Mouse (Mus musculus) thymus, adult 2 months (tissue): ENCODE measurements around the gene 2810004N23Rik.

Source experiments
- CTCF ChIP-seq: fragments of 200-500 bp; IDR thresholded peaks from 2 replicates; pipeline ENCODE4 v1.5.1; 2012; ENCODE audit warnings: mild to moderate bottlenecking, control low read depth, low read length, moderate library complexity, borderline replicate concordance; ENCODE audit not compliant: control insufficient read depth, poor library complexity, insufficient read depth; ENCODE audit errors: extremely low read depth
- POLR2A ChIP-seq: fragments of 200-500 bp; IDR thresholded peaks from 2 replicates; pipeline ENCODE4 v1.6.1; 2012; ENCODE audit warnings: mild to moderate bottlenecking, low read length, control low read depth, moderate library complexity; ENCODE audit not compliant: control insufficient read depth, poor library complexity, insufficient read depth; ENCODE audit errors: extremely low read depth

DNA sequence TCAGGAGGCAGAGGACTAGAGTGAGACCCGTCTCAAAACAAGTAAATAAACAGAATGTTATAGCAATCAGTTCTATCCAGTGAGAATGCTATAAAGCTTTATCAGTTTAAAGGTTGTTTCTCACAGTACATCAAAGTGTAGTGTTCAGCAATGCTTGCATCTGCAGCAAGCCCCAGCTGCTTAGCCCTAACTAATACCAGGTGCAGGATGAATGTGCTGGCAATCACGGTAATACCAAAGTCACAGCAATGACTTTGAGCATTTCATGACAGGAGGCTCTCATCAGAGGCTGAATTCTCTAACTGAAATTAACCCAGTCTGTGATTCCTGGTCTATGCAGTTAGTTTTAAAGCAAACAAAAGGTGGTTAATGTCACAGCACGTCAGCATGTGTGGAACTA, 29.7 kb upstream of the 2810004N23Rik start:
- TF ChIP-seq CTCF, result no peak
- no peak for TF ChIP-seq POLR2A
